Mouse (Mus musculus) limb, embryonic 14.5 days (tissue): ENCODE data around the gene Meioc. TPM values are rescaled to one million over a fixed set of nuclear protein-coding genes. Genes with fewer than 3 reads are reported as not detected.
"Not testable (repeated sequence)": the region's sequence is repeated elsewhere in the genome, so short reads cannot be mapped to it uniquely, and the experiment has no call there.

ENCODE experiments used
- ATAC-seq: fragments of 200-750 bp; cut with Nextera tagmentation; 2 replicates; pipeline ENCODE4 v1.8.0; 2017; ENCODE audit warnings: low read depth, moderate number of reproducible peaks, moderate TSS enrichment; ENCODE audit not compliant: low FRiP score
- DNase-seq: peaks from one replicate; pipeline ENCODE4 v3.0.0-alpha.2; 2015; ENCODE audit warnings: low spot score
- H3K27ac ChIP-seq: fragments of 300-500 bp; sonication (generic); replicated peaks from 2 replicates; pipeline ENCODE4 v1.5.1; 2014; ENCODE audit warnings: low read depth, mild to moderate bottlenecking, low read length, moderate library complexity, mixed read lengths
- H3K27me3 ChIP-seq: fragments of 300-500 bp; sonication (generic); 2 replicates; pipeline ENCODE4 v1.6.1; 2014; ENCODE audit warnings: low read length, mixed read lengths; ENCODE audit not compliant: control insufficient read depth, insufficient read depth
- H3K36me3 ChIP-seq: fragments of 300-500 bp; sonication (generic); 2 replicates; pipeline ENCODE4 v1.6.1; 2014; ENCODE audit warnings: mild to moderate bottlenecking, low read length, moderate library complexity, mixed read lengths; ENCODE audit not compliant: control insufficient read depth, insufficient read depth
- H3K4me1 ChIP-seq: fragments of 300-500 bp; sonication (generic); 2 replicates; pipeline ENCODE4 v1.6.1; 2014; ENCODE audit warnings: antibody characterized with exemption, low read length, mixed read lengths; ENCODE audit not compliant: control insufficient read depth, insufficient read depth
- H3K4me2 ChIP-seq: fragments of 300-500 bp; sonication (generic); replicated peaks from 2 replicates; pipeline ENCODE4 v1.6.1; 2014; ENCODE audit warnings: low read depth, mild to moderate bottlenecking, low read length, moderate library complexity; ENCODE audit not compliant: severe bottlenecking
- H3K4me3 ChIP-seq: fragments of 300-500 bp; sonication (generic); replicated peaks from 2 replicates; pipeline ENCODE4 v1.5.1; 2014; ENCODE audit warnings: low read length
- H3K9ac ChIP-seq: fragments of 300-500 bp; sonication (generic); 2 replicates; pipeline ENCODE4 v1.6.1; 2014; ENCODE audit warnings: mild to moderate bottlenecking, low read depth, low read length, moderate library complexity; ENCODE audit not compliant: severe bottlenecking
- H3K9me3 ChIP-seq: fragments of 300-500 bp; sonication (generic); 2 replicates; pipeline ENCODE4 v1.6.1; 2016; ENCODE audit warnings: low read length; ENCODE audit not compliant: control insufficient read depth
- POLR2A ChIP-seq: fragments of 200-500 bp; IDR thresholded peaks from 2 replicates; pipeline ENCODE4 v1.8.0; 2012; ENCODE audit warnings: inconsistent platforms, mild to moderate bottlenecking, moderate library complexity, borderline replicate concordance; ENCODE audit not compliant: insufficient read depth, insufficient read length; ENCODE audit errors: extremely low read depth
- WGBS: fragments of 180-500 bp; shearing (Covaris S2); extraction: QIAGEN DNeasy Blood & Tissue Kit; methylation state at CpG from one replicate; pipeline ENCODE4 v1.1.7; 2014; 5-methylcytosine and 5-hydroxymethylcytosine counted together
- polyA plus RNA-seq, 2 experiments: library from polyadenylated mRNA; depleted of rRNA in 1 of 2; stranded (reverse) in 1 of 2; unstranded in 1 of 2; fragments of >200 nt; fragmentation: Nextera tagmentation in 1 of 2; extraction: Ambion mirVana in 1 of 2; gene quantifications; 2 replicates each; pipeline versions ENCODE4 v1.2.1 to v1.2.3; 2012 to 2014

Meioc gene
- polyA plus RNA-seq, 2 experiments = 0.68 to 0.91 TPM

DNA sequence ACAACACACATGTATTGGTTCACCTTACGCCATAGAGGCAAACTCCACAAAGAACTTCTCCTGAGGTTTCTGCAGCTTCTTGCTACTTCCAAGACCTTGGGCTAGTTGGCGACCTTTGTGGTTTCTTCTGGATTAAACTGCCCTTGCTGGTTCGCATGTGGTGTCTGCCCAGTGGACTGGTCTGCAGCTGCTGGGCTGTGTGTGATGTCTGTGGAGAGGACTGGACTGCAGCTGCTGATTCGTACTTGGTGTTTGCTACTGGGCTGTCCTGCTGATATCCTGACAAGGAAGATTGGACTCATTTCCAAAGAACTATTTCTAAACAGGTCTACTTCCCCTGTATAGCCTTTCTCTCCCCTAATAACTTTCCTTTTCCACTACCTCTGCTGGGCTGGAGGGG, 48.9 kb downstream of the Meioc start:
- Histone ChIP-seq H3K4me1 (no peaks in the 10 kb centered on the region), H3K9me3 (no peaks in the 10 kb centered on the region), H3K4me2 (no peak overlapping the region), H3K27me3 (no peaks in the 10 kb centered on the region), H3K27ac (no peak overlapping the region), H3K36me3 (no peaks in the 10 kb centered on the region), H3K4me3 (no peak overlapping the region), H3K9ac (no peak overlapping the region)
- WGBS = 92% methylated on average over 4 of the region's 4 CpGs
- no peak for DNase-seq
- no peak for TF ChIP-seq POLR2A
- no peak for ATAC-seq

DNA sequence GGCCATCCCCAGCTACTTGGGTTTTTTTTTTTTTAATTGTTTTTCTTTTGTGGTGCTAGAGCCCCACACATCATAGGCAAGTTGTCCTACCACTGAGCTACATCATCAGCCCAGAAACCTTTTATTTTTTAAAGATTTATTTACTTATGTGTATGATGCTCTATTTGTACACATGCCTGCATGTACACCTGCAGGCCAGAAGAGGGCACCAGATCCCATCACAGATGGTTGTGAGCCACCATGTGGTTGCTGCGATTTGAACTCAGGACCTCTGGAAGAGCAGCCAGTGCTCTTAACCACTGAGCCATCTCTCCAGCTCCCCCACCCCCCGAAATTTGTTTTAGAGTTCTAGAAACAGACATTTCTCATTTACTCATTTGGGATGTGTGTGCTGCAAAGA, 51.1 kb downstream of the Meioc start:
- H3K4me1 ChIP-seq, H3K9ac ChIP-seq, H3K9me3 ChIP-seq, ATAC-seq, H3K27me3 ChIP-seq, H3K36me3 ChIP-seq, H3K4me3 ChIP-seq, H3K4me2 ChIP-seq, H3K27ac ChIP-seq, DNase-seq: not testable (repeated sequence)
- 90% methylated on average over 2 of the region's 2 CpGs for WGBS

GRCm38 (mm10) chr11:102716135-102716534, 52.6 kb downstream of the Meioc start:
- TF ChIP-seq POLR2A = no peak
- no peaks in the 10 kb centered on the region for H3K4me1 ChIP-seq
- ATAC-seq = no peak

DNA sequence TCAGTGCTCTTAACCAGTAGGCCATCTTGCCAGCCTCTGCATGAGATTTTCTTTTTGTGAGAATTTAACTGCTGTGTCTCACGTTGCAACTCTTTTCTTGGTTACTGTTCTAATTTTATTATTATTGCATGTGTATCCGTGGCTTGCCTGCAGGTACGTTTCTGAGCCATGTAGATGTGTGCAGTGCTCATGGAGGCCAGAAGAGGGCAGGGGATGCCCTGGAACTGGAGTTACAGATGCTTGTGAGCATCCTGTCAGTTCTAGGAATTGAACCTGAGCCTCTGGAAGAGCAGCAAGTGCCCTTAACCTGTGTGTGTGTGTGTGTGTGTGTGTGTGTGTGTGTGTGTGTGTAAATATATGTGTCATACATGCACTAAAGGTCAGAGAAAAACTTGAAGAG, 62.1 kb downstream of the Meioc start:
- Histone ChIP-seq H3K27me3 (no peaks in the 10 kb centered on the region), H3K36me3 (no peaks in the 10 kb centered on the region), H3K4me3 (no peak overlapping the region), H3K9ac (no peak overlapping the region), H3K27ac (no peak overlapping the region), H3K4me1 (no peaks in the 10 kb centered on the region), H3K9me3 (no peaks in the 10 kb centered on the region), H3K4me2 (no peak overlapping the region)
- ATAC-seq (no peak), DNase-seq (no peak)
- WGBS = 29% methylated on average over 3 of the region's 3 CpGs
- TF ChIP-seq POLR2A = no peak

More at GRCm38 (mm10) chr11:102716135-102716534, 52.6 kb downstream of the Meioc start:
- Histone ChIP-seq H3K9ac (no peak overlapping the region), H3K9me3 (no peaks in the 10 kb centered on the region), H3K36me3 (no peaks in the 10 kb centered on the region), H3K27me3 (no peaks in the 10 kb centered on the region), H3K4me2 (no peak overlapping the region), H3K27ac (no peak overlapping the region), H3K4me3 (no peak overlapping the region)
- peak; percentile 18 for DNase-seq
- WGBS = 60% methylated on average over 7 of the region's 7 CpGs

GRCm38 (mm10) chr11:102728614-102729013, 65.1 kb downstream of the Meioc start:
- Histone ChIP-seq H3K4me2 (no peak overlapping the region), H3K27ac (no peak overlapping the region), H3K9me3 (no peaks in the 10 kb centered on the region), H3K9ac (no peak overlapping the region), H3K36me3 (no peaks in the 10 kb centered on the region), H3K4me1 (no peaks in the 10 kb centered on the region), H3K4me3 (no peak overlapping the region), H3K27me3 (no peaks in the 10 kb centered on the region)
- WGBS = 31% methylated on average over 7 of the region's 7 CpGs
- ATAC-seq = no peak
- peak; percentile 71 for DNase-seq
- no peak for TF ChIP-seq POLR2A

DNA sequence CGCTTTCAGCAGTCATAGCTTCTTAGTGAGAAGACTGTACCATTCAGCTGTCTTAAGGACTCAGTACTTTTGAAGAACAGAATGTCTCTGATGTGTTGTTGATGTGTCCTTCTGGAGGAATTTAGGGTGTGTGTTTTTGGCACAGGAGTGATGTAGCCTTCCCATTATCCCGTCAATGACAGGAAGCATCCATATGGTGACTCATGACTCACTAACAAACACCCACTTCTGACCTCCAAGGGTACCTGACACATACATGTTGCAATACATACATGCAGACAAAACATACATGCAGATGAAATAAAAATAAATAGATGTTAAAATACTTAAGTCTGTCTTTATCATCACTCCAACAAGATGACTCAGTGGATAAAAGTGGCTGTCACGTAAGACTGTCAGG, 66.3 kb downstream of the Meioc start:
- WGBS = 84% methylated on average over 3 of the region's 3 CpGs
- H3K4me3 ChIP-seq = no peak overlapping the region
- no peaks in the 10 kb centered on the region for H3K4me1 ChIP-seq
- DNase-seq (no peak), ATAC-seq (no peak)
- H3K27ac ChIP-seq = no peak overlapping the region
- no peak for TF ChIP-seq POLR2A
- H3K9me3 ChIP-seq = no peaks in the 10 kb centered on the region
- no peak overlapping the region for H3K4me2 ChIP-seq
- H3K9ac ChIP-seq = no peak overlapping the region
- H3K36me3 ChIP-seq = no peaks in the 10 kb centered on the region
- no peaks in the 10 kb centered on the region for H3K27me3 ChIP-seq
